Mouse (Mus musculus) layer of hippocampus, postnatal 25 days (tissue): ENCODE results near the gene Usp48. TPM values are rescaled to one million over a fixed set of nuclear protein-coding genes. Genes with fewer than 3 reads are reported as not detected.
"Not testable (repeated sequence)": the region's sequence is repeated elsewhere in the genome, so short reads cannot be mapped to it uniquely, and the experiment has no call there.

Source experiments
- DNase-seq, 2 experiments: peaks; one replicate each; pipeline ENCODE4 v3.0.0; 2022; ENCODE audit warnings: mixed read lengths in 2 of 2, low spot score in 1 of 2; ENCODE audit errors: extremely low spot score in 1 of 2
- total RNA-seq, 2 experiments: library from RNA; stranded (reverse); gene quantifications; 2 replicates each; pipeline ENCODE4 v1.2.3; 2021

Gene Usp48
- 100 to 1,000 TPM; 105 to 147 TPM for total RNA-seq

- peak; percentile 97 to 98 for DNase-seq
Observed at GRCm38 (mm10) chr4:137593601-137594495, at the start of gene Usp48. TSS of gene Usp48 (plus strand) at chr4:137593755.

GRCm38 (mm10) chr4:137545568-137545967, 48.0 kb upstream of the Usp48 start:
- DNase-seq: no peak

- peak in 1 of 2 experiments; percentile 49 for DNase-seq
Observed at GRCm38 (mm10) chr4:137546003-137546525, 47.5 kb upstream of the Usp48 start.

- DNase-seq: no peak
Observed at GRCm38 (mm10) chr4:137553466-137553865, 40.1 kb upstream of the Usp48 start.

GRCm38 (mm10) chr4:137556673-137557210, 36.8 kb upstream of the Usp48 start:
- no peak for DNase-seq

- DNase-seq: no peak
Observed at GRCm38 (mm10) chr4:137569873-137570272, 23.7 kb upstream of the Usp48 start.

GRCm38 (mm10) chr4:137574469-137574868, 19.1 kb upstream of the Usp48 start, which contains the start of gene Ldlrad2:
TSS of gene Ldlrad2 (minus strand) at chr4:137574569.
- DNase-seq: no peak

- no peak for DNase-seq
Observed at GRCm38 (mm10) chr4:137577486-137577885, 16.1 kb upstream of the Usp48 start.

GRCm38 (mm10) chr4:137578181-137578845, 15.2 kb upstream of the Usp48 start:
- peak; percentile 17 to 35 for DNase-seq

- DNase-seq: no peak
Observed at GRCm38 (mm10) chr4:137579789-137580188, 13.8 kb upstream of the Usp48 start.

- no peak for DNase-seq
Observed at GRCm38 (mm10) chr4:137580299-137580698, 13.3 kb upstream of the Usp48 start.

- DNase-seq: no peak
Observed at GRCm38 (mm10) chr4:137581815-137582214, 11.7 kb upstream of the Usp48 start.

- DNase-seq: not testable (repeated sequence)
Observed at GRCm38 (mm10) chr4:137589095-137589494, 4.5 kb upstream of the Usp48 start.

- DNase-seq: no peak
Observed at GRCm38 (mm10) chr4:137589586-137589985, 4.0 kb upstream of the Usp48 start.

- DNase-seq: no peak
Observed at GRCm38 (mm10) chr4:137590961-137591360, 2.6 kb upstream of the Usp48 start.

- peak in 1 of 2 experiments; percentile 25 for DNase-seq
Observed at GRCm38 (mm10) chr4:137594496-137595270, 1.1 kb downstream of the Usp48 start.

- no peak for DNase-seq
Observed at GRCm38 (mm10) chr4:137597098-137597630, 3.6 kb downstream of the Usp48 start.

- no peak for DNase-seq
Observed at GRCm38 (mm10) chr4:137598577-137598976, 5.0 kb downstream of the Usp48 start.

GRCm38 (mm10) chr4:137603449-137604171, 10.1 kb downstream of the Usp48 start:
- no peak for DNase-seq
